Mouse (Mus musculus): ENCODE results near the gene Cpne9.
"Not testable (repeated sequence)": the region's sequence is repeated elsewhere in the genome, so short reads cannot be mapped to it uniquely, and the experiment has no call there.

Cpne9 gene

DNA sequence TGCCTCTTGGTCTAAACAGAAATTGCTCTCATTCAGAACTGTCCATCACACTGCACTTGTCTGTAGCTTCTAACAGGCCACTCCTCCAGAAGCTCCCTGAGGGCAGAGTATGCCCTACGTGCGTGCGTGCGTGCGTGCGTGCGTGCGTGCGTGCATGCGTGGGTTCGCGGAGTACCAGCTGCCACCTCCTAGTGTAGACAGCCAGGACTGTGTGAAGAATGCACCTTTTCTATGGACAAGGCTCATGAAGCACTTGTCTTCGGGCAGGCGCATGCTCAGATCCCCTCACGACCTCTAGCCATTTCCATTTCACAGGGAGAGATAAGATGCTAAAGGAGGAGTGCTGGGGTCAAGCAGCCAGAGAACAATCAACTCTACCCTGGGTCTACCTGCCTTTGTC is 7.2 kb downstream of the Cpne9 start:
- DNase-seq (ENCODE audit: low spot score in 2 of 2), result no peak

DNA sequence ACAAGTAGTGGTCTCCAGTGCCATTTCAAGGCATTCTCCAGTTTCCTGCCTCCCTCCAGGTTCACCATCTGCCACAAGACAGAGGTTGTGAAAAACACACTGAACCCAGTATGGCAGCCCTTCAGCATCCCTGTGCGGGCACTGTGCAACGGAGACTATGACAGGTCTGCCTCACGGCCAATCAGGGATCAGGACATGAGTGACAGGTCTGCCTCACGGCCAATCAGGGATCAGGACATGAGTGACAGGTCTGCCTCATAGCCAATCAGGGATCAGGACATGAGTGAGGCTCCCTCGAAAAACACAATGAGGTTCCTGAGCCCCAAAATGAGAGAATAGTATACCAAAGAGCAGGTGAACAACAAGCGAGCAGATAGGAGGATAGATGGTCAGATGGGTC is 8.2 kb downstream of the Cpne9 start:
- DNase-seq (ENCODE audit: low spot score in 2 of 2), result no peak

DNA sequence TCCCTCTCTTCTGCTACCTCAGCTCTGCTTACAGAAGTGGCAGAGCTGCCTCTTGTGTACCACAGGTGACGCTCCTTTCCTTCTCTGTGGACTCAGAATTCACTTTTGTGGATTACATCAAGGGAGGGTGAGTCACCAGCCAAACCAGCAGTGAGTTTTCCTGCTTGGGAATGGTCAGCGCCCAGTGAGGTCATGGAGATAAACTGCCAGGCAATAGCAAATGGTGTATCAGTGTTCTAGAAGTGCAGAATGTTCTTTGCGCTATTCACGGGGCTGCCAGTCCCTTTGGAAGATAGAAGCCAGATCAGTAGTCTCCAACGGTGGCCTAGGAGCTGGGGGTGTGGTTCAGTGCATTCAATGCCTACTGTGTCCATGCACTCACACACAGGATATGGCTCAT is 10.8 kb downstream of the Cpne9 start:
- no peak for DNase-seq (ENCODE audit: low spot score in 2 of 2)

DNA sequence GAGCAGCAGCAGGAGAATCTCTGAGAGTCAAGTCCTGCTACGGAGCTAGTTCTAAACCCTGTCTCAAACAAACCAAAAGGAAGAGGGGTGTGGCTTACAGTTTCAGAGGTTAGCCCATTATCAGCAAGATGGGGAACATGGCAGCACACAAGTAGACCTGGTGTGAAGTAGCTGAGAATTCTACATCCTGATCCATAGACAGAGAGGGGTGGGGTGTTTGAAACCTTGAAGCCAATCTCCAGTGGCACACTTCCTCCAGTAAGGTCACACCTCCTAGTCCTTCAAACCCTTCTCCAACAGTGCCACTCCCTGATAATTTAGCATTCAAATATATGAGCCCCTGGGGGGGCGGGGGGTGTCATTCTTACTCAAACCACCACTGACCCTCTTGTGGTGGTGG is 13.9 kb downstream of the Cpne9 start:
- DNase-seq (ENCODE audit: low spot score in 2 of 2), result no peak

DNA sequence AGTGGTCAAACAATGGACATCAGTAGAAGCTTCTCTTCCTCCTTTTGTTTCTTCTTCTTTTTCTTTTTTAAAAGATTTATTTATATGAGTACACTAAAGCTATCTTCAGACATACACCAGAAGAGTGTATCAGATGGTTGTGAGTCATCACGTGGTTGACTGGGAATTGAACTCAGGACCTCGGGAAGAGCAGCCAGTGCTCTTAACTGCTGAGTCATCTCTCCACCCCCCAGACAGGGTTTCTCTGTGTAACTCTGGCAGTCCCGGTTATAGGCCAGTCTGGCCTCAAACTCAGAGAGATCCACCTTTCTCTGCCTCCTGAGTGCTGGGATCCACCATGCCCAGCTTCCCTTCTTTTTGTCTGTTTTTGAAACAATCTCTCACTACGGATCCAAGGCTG is 14.5 kb downstream of the Cpne9 start:
- no peak for DNase-seq (ENCODE audit: low spot score in 2 of 2)

DNA sequence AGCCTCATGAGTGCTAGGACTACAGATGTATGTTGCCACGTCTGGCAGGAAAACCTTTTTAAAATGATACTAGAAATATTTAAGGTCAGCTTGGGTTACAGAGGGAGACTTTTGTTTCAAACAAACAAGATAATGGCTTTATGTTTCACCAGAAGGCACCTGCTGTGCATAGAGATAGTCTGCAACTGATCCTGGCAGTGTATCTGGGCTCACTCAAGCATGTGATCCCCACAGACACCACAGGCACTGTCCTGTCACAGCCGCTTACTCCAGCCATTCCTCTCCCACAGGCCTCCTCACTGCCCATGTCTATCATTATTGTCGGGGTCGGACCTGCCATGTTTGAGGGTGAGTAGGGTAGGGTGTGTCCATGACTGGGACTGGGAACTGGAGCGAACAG is 19.2 kb downstream of the Cpne9 start:
- no peak for DNase-seq (ENCODE audit: low spot score in 2 of 2)

DNA sequence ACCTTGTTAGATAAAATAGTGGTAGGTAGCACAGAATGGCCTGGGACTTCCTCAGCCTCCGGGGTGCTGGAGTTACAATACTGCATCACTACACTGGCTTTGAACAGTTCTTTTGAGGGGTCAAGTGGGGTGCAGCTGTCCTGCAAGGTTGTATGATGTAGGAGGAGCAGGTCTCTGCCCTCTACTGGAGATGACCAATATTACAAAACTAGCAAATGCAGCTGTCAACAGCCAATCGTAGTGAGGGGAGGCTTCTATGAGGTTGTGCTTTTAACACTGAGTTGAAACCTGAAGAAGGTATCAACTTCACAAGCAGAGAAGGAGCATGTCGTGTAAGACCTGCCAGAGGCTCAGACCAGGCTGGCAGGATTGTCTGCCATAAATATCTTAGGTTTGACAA is 20.2 kb downstream of the Cpne9 start:
- no peak for DNase-seq (ENCODE audit: low spot score in 2 of 2)

DNA sequence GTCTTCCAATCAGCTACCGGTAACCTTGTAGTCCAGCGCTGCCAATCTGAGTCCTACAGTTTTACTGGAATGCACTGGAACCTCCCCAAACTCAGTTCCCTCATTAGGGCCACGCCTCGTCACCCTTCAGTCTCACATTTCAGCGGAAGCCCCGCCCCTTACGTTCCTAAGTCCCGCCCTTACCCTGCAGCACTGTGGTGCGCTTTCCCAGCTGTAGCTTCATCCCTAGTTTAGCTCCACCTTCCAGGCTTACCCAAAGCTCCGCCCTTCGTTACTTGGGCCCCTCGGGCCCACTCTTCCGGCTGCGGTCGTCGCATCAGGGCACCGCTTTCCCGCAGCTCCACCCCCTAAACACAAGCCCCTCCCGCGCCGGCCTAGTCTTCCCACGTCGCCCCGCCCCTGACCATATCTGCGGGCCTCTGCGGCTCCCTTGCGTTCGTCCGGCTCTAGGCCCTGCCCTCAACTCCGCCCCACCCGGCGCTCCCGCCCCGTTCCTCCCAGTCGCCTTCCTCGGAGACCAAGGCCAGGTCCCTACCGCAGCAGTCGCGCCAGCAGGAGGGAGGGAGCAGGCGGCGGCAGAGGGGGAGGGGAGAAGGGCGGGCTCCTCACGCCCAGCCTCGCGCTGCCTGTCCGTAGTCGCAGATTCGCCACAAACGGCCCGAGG is 24.3 kb downstream of the Cpne9 start:
- DNase-seq (ENCODE audit: low spot score in 2 of 2), result peak; percentile 99

DNA sequence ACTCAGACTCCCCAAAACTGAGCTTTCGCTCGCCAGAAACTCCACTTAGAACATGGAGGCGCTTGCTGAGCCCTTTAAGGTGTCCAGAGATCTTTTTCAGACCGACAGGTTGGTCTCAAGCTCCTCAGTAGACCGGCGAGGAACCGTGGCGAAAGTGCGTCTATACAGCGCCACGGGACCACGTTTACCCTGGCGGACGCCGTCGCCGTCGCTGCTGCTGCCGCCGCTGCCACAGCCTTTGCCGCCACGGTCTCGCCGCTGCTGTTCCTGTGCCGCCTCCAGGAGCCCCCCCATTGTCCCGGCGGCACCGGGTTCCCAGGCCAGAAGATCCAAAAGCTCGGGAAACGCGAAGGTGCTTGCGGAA is 24.9 kb downstream of the Cpne9 start, which contains the start of gene Brpf1:
Gene Brpf1, plus strand, starts transcription at position 152 of the 364 bp plus-strand sequence.
- DNase-seq (ENCODE audit: low spot score in 2 of 2), result no peak

DNA sequence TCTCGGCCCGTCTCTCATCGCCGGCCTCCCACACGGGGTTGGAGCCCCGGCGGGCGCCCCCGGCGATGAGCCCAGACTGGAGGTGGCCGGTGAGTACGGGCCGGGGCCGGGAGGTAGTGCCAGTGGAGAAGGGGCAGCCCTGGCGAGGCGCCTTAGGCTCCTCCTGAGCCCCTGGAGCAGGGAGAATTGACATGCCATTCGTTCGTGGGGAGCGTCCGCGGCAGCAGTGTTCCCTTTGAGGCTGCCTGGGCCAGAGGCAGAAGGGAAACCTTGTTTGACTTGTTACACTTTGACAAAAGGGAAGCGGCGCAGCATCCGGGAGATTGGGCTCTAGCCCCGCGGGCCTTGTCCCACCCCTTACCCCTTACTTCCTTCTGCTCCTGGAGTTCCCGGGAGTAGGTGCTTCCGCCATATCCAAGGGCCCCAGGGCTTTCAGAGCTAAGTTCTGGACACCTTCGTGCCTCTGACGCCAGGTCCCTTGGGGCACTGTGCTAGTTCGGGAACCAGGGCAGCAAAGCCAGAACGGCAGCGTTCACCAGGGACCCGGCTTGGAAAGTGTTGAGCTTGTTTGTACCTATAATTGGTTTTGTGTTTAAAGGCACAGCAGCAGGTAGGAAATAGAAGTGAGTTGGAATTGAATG is 25.5 kb downstream of the Cpne9 start:
- no peak for DNase-seq (ENCODE audit: low spot score in 2 of 2)

DNA sequence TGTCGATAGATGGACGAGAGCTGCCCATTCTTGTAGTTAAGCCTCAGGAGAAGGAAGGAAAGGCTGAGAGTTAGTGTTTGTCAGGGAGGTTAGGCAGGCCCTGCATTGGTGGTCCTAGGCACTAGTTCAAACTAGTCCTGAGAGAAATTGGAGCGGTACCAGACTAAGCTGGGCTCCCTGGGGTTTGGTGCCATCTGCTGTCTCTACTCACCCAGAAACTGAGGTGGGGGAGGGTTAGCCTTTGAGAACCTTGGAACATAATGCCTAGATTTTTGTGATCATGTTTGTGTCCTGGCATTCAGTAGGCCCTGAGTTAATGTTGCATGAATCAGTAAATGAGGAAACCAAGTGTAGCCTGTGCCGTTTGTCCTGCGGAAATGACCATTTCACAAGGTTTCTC is 26.0 kb downstream of the Cpne9 start:
- DNase-seq (ENCODE audit: low spot score in 2 of 2), result no peak

DNA sequence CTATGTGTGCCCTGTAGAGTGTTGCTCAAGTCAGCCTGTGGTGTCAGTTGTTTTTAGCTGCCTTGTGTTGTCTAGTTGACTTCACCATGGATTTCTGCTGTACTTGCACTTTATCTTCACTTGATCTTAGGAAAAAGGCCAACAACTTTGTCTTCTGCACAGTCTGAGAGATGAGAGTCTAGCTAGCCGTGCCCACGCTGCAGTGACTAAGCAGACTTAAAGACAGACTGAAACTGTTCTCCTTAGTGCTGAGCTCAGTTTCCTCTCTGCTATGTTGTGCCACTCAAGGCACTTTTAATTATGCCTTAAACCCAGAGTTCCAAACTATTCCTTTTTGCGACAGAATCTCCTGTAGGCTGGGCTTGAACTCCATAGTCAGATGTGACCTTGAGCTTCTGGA is 33.9 kb downstream of the Cpne9 start:
- DNase-seq (ENCODE audit: low spot score in 2 of 2), result no peak

DNA sequence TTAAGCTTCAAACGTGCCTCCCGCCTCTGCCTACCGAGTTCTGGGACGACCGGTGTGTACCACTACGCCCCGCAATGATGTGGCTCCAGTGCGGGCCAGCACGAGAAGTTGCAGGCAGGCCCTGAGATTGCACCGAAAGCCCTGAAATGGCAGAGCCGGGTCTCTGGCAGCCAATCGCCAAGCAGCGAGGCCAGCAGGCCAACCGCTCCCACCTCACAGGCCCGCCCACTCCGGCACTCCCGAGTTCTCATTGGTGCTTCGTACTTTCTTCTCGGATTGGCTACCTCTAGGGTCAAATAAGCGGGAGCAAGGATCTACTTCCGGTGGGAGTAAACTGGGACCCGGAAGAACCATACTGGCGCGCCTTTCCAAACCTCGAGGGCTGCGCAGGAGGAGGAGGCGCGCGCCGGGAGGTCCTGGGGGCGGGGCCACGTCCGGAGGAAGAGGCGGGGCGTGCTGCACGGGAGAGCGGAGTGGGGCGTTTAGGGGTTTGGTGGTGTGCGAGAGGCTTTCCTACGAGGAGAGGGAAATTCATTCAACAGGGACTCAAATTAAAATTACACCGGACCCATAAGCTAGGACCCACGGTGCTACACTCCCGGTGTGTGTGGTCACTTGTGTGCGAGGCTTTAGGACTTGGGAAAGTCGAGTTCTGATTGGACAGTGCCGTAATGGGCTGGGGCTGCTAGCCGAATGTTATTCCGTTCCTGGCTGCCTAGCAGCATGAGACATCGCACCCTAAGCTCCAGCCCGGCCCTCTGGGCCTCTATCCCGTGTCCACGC is 44.6 kb downstream of the Cpne9 start, which contains the start of gene Ogg1:
Gene Ogg1, plus strand, starts transcription at position 440 of the 783 bp plus-strand sequence.
- peak; percentile 98 to 99 for DNase-seq (ENCODE audit: low spot score in 2 of 2)

DNA sequence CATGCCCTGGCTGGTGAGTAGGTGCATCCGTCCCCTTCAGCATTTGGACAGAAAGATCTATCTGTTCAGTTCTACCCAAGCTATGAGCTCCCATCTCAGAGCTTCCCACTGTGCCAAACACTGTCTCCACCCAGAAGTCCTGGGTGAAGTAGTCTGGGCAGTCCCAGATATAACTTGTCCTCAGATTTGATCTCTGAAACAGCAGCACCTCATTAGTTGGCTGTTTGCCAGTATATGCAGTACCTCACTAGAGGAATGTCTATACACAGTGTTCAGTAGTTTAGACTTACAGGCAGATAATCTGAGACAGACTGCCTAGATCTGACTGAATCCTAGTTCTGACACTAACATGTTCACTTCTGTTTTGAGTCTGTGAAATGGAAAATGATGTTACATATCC is 47.3 kb downstream of the Cpne9 start:
- no peak for DNase-seq (ENCODE audit: low spot score in 2 of 2)

DNA sequence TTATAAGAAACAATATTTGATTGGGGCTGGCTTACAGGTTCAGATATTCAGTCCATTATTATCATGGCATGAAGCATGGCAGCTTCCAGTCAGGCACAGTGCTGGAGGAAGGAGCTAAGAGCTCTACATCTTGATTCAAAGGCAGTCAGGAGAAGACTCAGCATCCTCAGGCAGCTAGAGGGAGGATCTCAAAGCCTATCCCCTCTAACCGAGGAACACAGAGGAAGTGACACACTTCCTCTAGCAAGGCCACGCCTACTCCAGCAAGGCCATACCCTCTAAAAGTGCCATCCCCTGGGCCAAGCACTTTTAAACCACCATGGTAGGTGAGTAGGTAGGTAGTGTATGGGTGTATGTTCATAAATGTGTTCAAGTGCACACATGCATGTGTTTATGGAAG is 48.4 kb downstream of the Cpne9 start:
- DNase-seq (ENCODE audit: low spot score in 2 of 2), result no peak

DNA sequence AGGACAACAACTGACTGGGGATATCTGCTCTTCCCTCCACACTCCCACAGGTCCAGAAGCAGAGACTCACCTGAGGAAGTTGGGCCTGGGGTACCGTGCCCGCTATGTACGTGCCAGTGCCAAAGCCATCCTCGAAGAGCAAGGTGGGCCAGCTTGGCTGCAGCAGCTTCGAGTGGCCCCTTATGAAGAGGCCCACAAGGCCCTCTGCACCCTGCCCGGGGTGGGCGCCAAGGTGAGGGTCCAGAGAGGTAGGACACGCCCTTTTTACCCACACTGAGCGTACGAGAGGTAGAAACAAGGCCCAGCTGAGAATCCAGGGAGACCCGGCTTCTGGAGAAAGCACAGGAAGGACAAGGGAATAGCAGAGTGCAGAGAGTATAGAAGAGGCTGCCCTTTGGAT is 49.6 kb downstream of the Cpne9 start:
- DNase-seq (ENCODE audit: low spot score in 2 of 2), result no peak

DNA sequence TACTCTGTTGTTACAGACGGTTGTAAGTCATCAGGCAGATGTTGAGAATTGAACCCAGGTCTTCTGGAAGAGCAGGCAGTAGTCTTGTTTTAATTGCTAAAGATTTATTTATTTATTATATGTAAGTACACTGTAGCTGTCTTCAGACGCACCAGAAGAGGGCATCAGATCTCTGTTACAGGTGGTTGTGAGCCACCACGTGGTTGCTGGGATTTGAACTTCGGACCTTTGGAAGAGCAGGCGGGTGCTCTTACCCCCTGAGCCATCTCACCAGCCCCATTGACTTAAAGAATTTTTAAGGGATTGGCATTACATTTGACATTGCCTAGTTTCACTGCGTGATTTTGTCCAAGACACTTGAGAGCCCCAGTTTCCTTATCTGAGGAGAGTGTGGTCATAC is 50.6 kb downstream of the Cpne9 start:
- DNase-seq (ENCODE audit: low spot score in 2 of 2), result not testable (repeated sequence)

DNA sequence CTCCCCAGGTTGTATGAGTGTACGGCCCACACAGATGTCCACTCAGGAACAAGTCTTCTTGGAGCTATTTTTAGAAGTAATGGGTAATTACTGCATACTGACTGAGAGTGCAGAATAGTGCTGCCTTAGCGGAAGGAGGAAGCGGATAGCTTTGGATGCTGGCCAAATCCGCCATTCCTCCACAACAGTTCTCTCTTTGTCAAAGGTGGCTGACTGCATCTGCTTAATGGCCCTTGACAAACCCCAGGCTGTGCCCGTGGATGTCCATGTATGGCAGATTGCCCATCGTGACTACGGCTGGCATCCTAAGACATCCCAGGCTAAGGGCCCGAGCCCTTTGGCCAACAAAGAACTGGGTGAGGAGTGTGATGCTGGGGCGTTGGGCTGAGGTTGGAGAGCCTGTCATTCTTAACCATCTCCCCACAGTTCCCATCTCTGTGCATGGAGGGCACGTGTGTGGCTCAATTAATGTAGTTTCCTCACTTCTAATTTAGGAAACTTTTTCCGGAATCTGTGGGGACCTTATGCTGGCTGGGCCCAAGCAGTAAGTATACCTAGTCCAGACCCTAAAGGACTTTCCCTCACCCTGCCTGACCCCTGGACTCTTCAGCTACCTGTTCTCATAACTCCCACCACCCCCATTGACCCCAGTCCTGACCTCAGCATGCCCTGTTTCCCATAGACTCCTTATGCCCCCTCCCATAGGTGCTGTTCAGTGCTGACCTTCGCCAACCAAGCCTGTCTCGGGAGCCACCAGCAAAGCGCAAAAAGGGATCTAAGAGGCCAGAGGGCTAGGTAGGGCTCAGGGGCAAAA is 51.2 kb downstream of the Cpne9 start:
- peak; percentile 53 to 65 for DNase-seq (ENCODE audit: low spot score in 2 of 2)

DNA sequence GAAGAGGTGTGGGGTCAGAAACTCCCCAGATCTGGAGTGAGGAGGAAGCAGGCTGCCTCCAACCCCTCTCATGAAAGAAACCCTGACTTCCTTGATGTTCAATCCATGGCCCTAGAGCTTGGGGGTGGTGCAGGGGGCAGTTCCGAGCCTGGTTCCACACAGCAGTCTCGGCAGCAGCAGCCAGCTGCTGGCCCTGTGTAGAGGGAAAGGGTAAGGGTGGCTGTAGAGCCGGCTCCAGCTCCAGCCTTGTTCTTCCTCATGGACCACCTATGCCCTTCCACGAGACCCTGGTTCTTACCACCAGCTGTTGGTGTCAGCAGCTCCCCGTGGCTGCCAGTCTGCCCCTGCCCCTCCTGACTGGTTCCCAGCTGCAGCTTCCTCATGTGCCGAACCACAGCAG is 52.1 kb downstream of the Cpne9 start:
- DNase-seq (ENCODE audit: low spot score in 2 of 2), result no peak

DNA sequence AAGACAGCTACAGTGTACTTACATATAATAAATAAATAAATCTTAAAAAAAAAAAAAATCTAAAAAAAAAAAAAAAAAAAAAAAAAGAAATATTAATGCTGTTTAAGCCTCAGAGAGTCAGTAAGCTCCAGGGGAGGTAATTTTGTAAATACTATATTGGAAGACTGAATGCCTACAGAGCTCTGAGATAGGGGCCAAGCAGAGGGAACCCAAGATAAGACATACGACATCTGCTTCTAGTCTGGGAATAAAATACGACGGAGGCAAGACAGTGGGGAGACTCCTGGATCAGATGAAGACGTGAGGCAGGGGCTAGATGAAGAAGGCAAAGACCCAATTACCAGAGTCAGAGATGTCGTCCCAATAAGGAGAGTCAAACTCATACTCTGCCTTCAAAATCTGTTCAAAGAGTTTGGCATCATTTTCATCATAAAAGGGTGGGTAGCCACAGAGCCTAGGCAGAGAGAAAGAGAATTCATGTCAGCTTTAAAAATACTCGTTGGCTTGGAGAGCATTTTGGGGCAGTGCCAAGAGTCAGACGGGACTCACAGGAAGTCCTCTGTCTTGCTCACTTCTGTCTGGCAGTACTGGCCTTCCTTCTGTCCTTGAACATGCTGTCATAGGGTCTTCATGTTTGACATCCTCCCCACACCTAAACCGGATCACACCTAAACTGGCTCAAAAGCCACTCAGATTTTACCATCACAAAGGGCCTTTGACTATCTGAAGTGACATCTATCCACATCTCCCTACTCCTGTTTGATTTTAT is 54.9 kb downstream of the Cpne9 start:
- no peak for DNase-seq (ENCODE audit: low spot score in 2 of 2)

DNA sequence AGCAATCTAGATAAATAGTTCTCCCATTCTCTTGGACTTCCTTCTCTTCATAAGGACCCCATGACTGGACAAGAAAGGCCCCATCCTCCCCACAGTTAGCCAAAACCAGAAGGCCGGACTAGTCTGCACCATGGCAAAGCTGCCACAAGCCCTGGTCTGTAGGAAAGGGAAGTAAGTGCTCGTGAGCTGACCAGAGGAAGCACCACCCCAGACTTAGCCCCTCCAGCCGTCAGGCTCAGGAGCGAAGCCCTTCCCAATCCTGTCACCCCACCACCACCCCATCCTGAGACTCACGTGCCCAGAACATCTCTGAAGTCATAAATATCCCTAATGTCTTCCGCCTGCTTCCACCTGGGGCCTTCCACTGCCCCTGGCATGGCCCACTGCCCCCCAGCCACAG is 59.5 kb downstream of the Cpne9 start:
- no peak for DNase-seq (ENCODE audit: low spot score in 2 of 2)

All from right cerebral cortex, postnatal 36 days (tissue).